Mouse (Mus musculus): Measurements from ENCODE around the gene Ubxn6.
A peak's percentile ranks its signal among the peaks of the same experiment; 100 is the strongest.
"Not testable (repeated sequence)": the region's sequence is repeated elsewhere in the genome, so short reads cannot be mapped to it uniquely, and the experiment has no call there.

The Ubxn6 gene

DNA sequence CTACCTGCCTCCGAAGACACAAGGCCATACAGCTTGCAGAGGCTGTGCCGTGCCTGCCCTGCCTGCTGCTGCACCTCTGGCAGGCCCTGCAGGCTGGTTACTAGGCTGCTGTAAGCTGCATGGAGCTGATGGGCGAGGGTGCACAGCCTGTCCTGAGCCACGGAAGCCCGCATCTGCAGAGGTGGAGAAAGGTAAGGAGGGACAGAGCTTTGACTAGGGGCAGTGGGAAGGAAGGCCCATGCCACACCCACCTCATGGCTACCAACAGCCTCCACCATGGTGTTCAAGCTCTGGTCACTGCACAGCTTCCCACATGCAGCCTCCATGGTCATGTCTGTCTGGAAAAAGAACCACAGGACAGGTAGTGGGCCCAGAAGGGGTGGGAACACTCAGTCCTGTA is 27.3 kb upstream of the Ubxn6 start:
- no peak for DNase-seq (ENCODE audit: low spot score in 2 of 2)

- no peak for DNase-seq (ENCODE audit: low spot score in 2 of 2)
Measured at GRCm38 (mm10) chr17:56100811-56101210, 26.0 kb upstream of the Ubxn6 start.

DNA sequence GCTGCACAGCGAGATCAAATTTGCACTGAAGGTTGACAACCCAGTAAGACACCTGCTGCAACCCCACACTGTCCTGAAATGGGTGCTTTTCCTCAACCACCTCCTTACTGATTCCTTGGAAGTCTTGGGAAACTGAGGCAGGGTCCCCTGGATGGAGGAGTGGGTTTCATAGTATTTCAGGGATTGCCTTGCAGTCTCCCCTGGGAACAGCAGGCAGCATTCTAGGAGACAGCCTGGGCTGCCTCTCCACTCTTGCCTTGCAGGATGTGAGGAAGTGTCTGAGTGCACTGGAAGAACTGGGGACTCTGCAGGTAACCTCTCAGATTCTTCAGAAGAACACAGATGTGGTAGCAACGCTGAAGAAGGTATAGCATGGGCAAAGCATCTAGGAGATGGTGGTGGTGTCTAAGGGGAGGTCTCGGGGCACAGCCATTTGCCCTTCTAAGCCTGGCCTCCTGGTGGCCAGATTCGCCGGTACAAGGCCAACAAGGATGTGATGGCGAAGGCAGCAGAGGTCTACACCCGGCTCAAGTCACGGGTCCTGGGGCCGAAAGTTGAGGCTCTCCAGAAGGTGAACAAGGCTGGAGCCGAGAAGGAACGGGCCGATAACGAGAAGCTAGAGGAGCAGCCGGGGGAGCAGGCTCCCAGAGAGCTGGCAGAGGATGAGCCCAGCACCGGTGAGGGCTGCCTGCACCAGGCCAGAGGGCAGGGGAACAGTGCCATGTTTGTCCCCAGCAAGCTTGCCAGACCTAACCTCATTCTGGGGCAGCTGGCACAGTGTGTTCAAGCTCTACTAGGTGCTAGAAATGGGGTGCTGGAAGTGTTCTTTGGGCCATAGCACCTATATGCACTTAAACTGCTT is 24.1 kb upstream of the Ubxn6 start:
- no peak for DNase-seq (ENCODE audit: low spot score in 2 of 2)

DNA sequence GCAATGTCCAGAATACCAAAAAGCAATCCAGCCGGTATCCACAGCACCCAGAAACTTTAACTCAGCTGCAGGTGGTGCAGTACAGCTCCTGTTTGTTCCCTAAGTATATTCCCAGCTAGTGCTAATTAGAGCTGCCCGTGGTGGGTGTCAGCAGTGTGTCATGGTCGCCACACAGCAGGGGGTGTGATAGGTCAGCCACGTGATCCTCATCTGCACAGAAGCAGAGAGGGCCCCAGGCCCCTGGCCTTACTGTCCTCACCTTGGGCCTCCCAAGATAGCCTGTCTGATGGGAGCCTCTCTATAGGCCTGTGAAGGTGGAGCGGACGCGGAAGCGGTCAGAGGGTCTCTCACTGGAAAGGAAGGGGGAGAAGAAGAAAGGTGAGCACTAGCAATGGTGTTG is 23.4 kb upstream of the Ubxn6 start:
- DNase-seq (ENCODE audit: low spot score in 2 of 2) = no peak

GRCm38 (mm10) chr17:56096883-56097282 is 22.1 kb upstream of the Ubxn6 start:
- no peak for DNase-seq (ENCODE audit: low spot score in 2 of 2)

GRCm38 (mm10) chr17:56092794-56093193 is 18.0 kb upstream of the Ubxn6 start:
- DNase-seq (ENCODE audit: low spot score in 2 of 2) = no peak

- DNase-seq (ENCODE audit: low spot score in 2 of 2) = no peak
Measured at GRCm38 (mm10) chr17:56092312-56092711, 17.5 kb upstream of the Ubxn6 start.

GRCm38 (mm10) chr17:56080781-56081585 is 6.2 kb upstream of the Ubxn6 start:
- no peak for DNase-seq (ENCODE audit: low spot score in 2 of 2)

DNA sequence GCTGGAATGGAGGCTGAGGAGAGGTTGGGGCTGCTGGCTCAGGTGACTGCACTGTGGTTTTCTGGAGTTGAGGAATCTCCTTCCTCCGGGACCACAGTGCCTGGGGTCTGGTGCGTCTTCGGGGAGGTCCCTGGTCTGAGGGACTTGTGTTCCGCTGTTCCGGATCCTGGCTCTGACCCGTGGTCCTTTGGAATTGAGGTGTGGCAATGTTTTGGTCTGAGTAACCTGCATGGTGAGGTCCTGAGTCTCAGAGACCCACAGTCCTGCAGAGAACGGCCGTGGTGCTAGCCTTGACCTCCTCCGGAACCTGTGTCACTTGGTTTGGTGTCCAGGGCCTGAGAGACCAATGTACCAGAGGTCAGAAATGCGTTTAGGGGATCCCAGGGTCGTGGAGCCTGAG is 5.1 kb upstream of the Ubxn6 start:
- peak in 1 of 2 experiments; percentile 29 for DNase-seq (ENCODE audit: low spot score in 2 of 2)

- DNase-seq (ENCODE audit: low spot score in 2 of 2) = peak; percentile 100
Measured at GRCm38 (mm10) chr17:56078880-56079795, 4.3 kb upstream of the Ubxn6 start, which contains the start of gene Hdgfl2. Gene Hdgfl2 (plus strand): TSS chr17:56079634.

DNA sequence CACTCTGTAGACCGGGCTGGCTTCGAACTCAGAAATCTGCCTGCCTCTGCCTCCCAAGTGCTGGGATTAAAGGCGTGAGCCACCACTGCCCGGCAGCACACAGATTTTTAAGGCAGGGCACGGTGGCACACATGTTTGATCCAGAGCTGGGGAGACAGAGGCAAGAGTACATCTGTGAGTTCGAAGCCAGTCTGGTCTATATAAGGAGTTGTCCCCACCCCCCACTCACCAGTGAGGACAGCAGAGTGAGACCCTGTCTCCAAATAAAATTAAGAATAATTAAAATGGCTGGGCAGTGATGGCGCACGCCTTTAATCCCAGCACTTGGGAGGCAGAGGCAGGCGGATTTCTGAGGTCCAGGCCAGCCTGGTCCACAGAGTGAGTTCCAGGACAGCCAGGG is 3.5 kb upstream of the Ubxn6 start:
- DNase-seq (ENCODE audit: low spot score in 2 of 2) = peak in 1 of 2 experiments; percentile 25

- no peak for DNase-seq (ENCODE audit: low spot score in 2 of 2)
Measured at GRCm38 (mm10) chr17:56077523-56077922, 2.7 kb upstream of the Ubxn6 start.

DNA sequence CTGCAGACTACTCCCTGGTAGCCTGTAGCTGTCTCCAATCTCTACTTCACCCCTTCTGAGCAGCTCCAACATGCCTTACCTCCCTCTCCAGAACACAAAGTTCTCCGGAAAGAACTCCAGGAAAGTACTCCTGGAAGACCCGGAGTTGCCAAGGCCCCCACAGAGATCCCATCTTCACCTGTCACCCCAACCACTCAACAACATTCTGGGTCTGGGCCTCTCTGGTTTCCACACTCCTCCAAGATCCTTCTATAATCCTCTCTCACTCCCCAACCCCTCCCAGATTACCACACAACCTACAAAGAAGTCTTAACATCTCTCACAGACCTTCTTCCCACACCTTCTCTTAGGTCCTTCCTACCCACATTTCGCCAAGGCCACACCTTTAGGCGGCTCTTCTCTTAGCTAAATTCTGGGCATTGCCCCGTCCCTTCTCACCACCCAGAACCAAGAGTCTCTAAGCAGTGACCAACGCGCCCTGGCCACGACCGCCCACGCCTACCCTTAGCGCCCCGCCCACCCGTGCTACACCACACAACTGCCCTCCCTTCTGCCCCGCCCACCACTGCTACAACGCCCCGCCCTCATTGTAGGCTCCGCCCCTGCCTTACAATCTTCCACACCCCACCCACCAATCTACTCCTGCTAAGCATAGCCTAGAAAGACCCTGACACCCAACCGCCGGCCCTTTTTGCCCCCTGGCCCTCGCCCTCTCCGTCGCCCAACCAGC is 566 bp downstream of the Ubxn6 start:
- peak; percentile 74 to 83 for DNase-seq (ENCODE audit: low spot score in 2 of 2)

DNA sequence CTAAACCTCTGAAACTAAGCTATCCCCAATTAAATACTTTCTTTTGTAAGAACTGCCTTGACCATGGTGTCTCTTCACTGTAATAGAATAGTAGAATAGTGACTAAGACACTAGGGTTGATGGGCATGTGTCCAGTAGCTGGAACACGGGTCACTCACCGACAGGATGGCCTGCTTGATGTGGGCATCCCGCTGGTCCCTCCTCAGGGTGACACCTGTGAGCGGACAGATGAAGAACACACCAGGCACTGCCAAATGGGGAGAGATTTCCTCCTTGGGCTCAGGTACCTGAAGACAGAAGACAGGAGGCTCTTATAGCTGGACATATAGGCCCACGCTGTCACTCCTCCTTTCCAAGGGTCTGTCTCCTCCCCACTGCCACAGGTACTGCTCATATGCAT is 2.6 kb downstream of the Ubxn6 start:
- no peak for DNase-seq (ENCODE audit: low spot score in 2 of 2)

DNA sequence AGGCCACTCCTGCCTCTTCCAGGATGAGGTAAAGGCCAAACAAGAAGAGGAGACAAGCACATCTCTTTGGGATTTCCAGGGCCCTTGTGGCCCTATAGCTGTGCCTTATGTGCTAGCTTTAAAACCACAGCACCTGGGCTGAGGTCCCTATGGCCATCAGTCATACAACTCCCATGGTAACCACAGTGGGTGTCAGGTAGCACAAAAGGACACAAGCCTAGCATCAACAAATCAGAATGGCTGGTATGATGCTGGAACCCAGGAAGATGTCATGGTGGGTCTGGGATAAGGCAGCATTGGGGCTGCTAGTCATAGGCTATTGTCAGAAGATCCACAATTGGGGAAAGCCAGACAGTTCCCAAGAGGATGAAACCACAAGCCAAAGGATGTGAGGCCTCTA is 3.7 kb downstream of the Ubxn6 start:
- DNase-seq (ENCODE audit: low spot score in 2 of 2) = no peak

GRCm38 (mm10) chr17:56069066-56069465 is 5.8 kb downstream of the Ubxn6 start:
- DNase-seq (ENCODE audit: low spot score in 2 of 2) = no peak

- no peak for DNase-seq (ENCODE audit: low spot score in 2 of 2)
Measured at GRCm38 (mm10) chr17:56066451-56066850, 8.4 kb downstream of the Ubxn6 start.

GRCm38 (mm10) chr17:56065715-56066114 is 9.1 kb downstream of the Ubxn6 start:
- DNase-seq (ENCODE audit: low spot score in 2 of 2) = not testable (repeated sequence)

- DNase-seq (ENCODE audit: low spot score in 2 of 2) = no peak
Measured at GRCm38 (mm10) chr17:56062081-56062480, 12.7 kb downstream of the Ubxn6 start.

GRCm38 (mm10) chr17:56057381-56058120 is 17.3 kb downstream of the Ubxn6 start:
- no peak for DNase-seq (ENCODE audit: low spot score in 2 of 2)

Data from spleen, postnatal 36 days (tissue).